Mouse (Mus musculus): ENCODE measurements around the gene Ppp3ca.

DNA sequence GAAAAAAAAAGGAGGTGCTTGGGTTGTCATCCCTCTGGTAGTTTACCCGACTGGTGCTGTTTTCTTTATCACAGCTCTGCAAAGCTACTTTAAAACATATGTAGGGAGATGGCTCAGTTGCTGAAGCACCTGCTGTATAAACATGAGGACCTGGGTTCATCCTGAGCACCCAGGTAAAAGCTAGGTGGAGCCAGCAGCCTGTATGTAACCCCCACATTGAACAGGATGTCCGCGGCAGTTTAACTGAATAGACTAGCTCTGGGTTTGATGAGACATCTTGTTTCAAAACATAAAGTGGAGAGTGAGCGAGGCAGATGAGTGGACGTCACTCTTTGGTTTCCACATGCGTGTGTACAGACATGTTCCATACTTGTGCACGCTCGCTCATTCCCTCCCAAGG, 16.5 kb downstream of the Ppp3ca start:
- TF ChIP-seq CTCF (IDR thresholded peaks at IDR 0.05; ENCODE audit: extremely low read depth, insufficient read depth, insufficient read length, insufficient replicate concordance): peak; percentile 35; the same call in 1 of the 2 replicates
- TF ChIP-seq POLR2A (IDR thresholded peaks at IDR 0.05; ENCODE audit: low read depth, low read length): no peak
